Mouse (Mus musculus) intestine, embryonic 14.5 days (tissue): ENCODE data around the gene Sdc1. TPM values are rescaled to one million over a fixed set of nuclear protein-coding genes. Genes with fewer than 3 reads are reported as not detected.

Source experiments
- ATAC-seq: fragments of 200-750 bp; cut with Nextera tagmentation; replicated peaks from 2 replicates; pipeline ENCODE4 v1.8.0; 2017; ENCODE audit warnings: low read depth, moderate number of reproducible peaks, moderate TSS enrichment, moderate library complexity; ENCODE audit not compliant: low FRiP score, low TSS enrichment
- DNase-seq: peaks from one replicate; pipeline ENCODE4 v3.0.0-alpha.2; 2018; ENCODE audit warnings: low spot score
- H3K27ac ChIP-seq: fragments of 300-500 bp; sonication (generic); 2 replicates; pipeline ENCODE4 v1.5.1; 2014; ENCODE audit warnings: low read depth, mild to moderate bottlenecking, control low read depth
- H3K27me3 ChIP-seq: fragments of 300-500 bp; sonication (generic); replicated peaks from 2 replicates; pipeline ENCODE4 v1.6.1; 2014; ENCODE audit warnings: low read length, control low read depth; ENCODE audit not compliant: control insufficient read depth, insufficient read depth
- H3K36me3 ChIP-seq: fragments of 300-500 bp; sonication (generic); 2 replicates; pipeline ENCODE4 v1.6.1; 2014; ENCODE audit warnings: low read length, control low read depth; ENCODE audit not compliant: control insufficient read depth, insufficient read depth
- H3K4me1 ChIP-seq: fragments of 300-500 bp; sonication (generic); replicated peaks from 2 replicates; pipeline ENCODE4 v1.6.1; 2014; ENCODE audit warnings: low read length, control low read depth, mixed read lengths; ENCODE audit not compliant: control insufficient read depth, insufficient read depth
- H3K4me2 ChIP-seq: fragments of 300-500 bp; sonication (generic); 2 replicates; pipeline ENCODE4 v1.6.1; 2014; ENCODE audit warnings: low read length
- H3K4me3 ChIP-seq: fragments of 300-500 bp; sonication (generic); 2 replicates; pipeline ENCODE4 v1.5.1; 2014; ENCODE audit warnings: low read depth, low read length, control low read depth, mixed read lengths
- H3K9ac ChIP-seq: fragments of 300-500 bp; sonication (generic); 2 replicates; pipeline ENCODE4 v1.6.1; 2014; ENCODE audit warnings: mild to moderate bottlenecking, low read length
- H3K9me3 ChIP-seq: fragments of 300-500 bp; sonication (generic); 2 replicates; pipeline ENCODE4 v1.6.1; 2016; ENCODE audit warnings: low read length, control low read depth; ENCODE audit not compliant: control insufficient read depth
- WGBS: fragments of 180-500 bp; shearing (Covaris S2); extraction: QIAGEN DNeasy Blood & Tissue Kit; methylation state at CpG from one replicate; pipeline ENCODE4 v1.1.7; 2014; 5-methylcytosine and 5-hydroxymethylcytosine counted together
- polyA plus RNA-seq: library from polyadenylated mRNA; unstranded; fragments of >200 nt; fragmentation: Nextera tagmentation; extraction: Ambion mirVana; gene quantifications from 2 replicates; pipeline ENCODE4 v1.2.1, GENCODE M21; 2014

The Sdc1 gene
- polyA plus RNA-seq, 1 experiment from 2014 or later, result 96.9 TPM

DNA sequence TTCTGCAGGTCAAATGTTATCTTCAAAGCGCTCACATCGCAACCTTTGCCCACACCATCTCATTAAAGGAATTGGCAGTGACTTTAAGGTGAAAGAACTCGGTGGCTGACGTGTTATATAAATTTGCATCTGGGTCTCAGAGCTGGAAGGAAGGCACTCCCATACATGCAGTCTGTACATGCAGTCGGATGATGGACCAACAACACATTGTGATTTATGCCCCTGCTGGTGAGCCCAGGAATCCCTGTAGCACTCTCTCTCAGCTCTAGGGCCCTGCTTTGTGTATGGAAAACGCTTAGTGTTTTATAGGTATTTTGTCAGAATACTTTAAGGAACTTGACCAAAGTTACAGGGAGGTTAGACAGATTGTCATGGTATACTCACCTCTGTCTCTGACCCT lies 10.6 kb upstream of the Sdc1 start:
- no peak overlapping the region for H3K4me2 ChIP-seq
- no peak overlapping the region for H3K4me3 ChIP-seq
- H3K27me3 ChIP-seq, result no peaks in the 10 kb centered on the region
- H3K36me3 ChIP-seq, result peaks cover 4% of the 10 kb centered on the region; the same call in 1 of the 2 replicates
- peak; percentile 50 for DNase-seq
- H3K27ac ChIP-seq, result no peak overlapping the region
- H3K4me1 ChIP-seq, result no peaks in the 10 kb centered on the region
- no peak for ATAC-seq
- 72% methylated on average over 6 of the region's 6 CpGs for WGBS
- H3K9me3 ChIP-seq, result peaks cover 5% of the 10 kb centered on the region; the same call in 1 of the 2 replicates
- H3K9ac ChIP-seq, result no peak overlapping the region

DNA sequence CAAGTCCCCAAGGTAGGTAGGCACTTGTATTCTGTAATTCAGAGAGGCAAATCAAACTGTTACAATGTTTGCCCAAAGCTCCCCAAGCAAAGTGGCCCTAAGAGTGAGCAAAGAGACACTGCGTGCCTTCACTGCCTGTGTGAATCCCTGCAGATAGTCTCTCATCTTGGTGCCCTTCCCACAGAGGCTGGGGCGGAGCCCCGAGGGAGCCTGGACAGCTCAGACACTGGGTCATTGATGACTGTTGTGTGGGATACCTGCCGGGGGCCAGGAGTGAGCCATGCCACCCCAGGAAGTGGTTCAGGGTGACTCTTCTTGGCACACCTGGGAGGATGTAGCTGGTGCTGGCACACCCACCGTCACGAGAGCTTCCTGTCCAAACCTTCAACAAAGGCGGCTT lies 10.1 kb upstream of the Sdc1 start:
- H3K27me3 ChIP-seq, result no peaks in the 10 kb centered on the region
- peaks cover 5% of the 10 kb centered on the region; the same call in 1 of the 2 replicates for H3K9me3 ChIP-seq
- H3K4me1 ChIP-seq, result no peaks in the 10 kb centered on the region
- 70% methylated on average over 7 of the region's 7 CpGs for WGBS
- H3K27ac ChIP-seq, result no peak overlapping the region
- ATAC-seq (no peak), DNase-seq (peak; percentile 47)
- H3K4me3 ChIP-seq, result no peak overlapping the region
- peaks cover 2% of the 10 kb centered on the region; the same call in 1 of the 2 replicates for H3K36me3 ChIP-seq
- no peak overlapping the region for H3K4me2 ChIP-seq
- no peak overlapping the region for H3K9ac ChIP-seq

DNA sequence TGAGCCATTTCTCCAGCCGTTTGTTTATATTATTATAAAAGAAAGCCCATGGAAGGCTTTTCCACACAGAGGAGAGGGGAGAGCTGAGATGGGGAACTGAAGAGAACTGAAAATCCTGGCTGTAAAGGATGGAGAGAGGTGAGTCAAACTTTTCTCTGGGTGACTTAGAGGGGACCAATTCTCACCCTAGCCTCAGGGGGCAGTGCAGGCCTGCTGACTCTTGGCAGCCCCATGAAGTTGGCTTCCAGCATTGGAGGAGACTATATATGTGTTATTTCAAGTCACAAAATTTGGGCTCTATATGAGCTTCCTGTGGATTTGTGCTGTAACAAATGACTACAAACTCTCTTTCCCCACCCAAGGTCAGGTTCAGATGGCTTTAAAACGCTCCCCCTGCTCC lies 8.5 kb upstream of the Sdc1 start:
- ATAC-seq (no peak), DNase-seq (peak; percentile 48)

GRCm38 (mm10) chr12:8764221-8764930 lies 6.7 kb upstream of the Sdc1 start:
- WGBS, result 76% methylated on average over 15 of the region's 15 CpGs
- no peak overlapping the region for H3K4me2 ChIP-seq
- DNase-seq (peak; percentile 35), ATAC-seq (no peak)
- no peaks in the 10 kb centered on the region for H3K36me3 ChIP-seq
- H3K4me3 ChIP-seq, result no peak overlapping the region
- no peaks in the 10 kb centered on the region for H3K9me3 ChIP-seq
- H3K27me3 ChIP-seq, result no peaks in the 10 kb centered on the region
- no peaks in the 10 kb centered on the region for H3K4me1 ChIP-seq
- H3K9ac ChIP-seq, result no peak overlapping the region
- H3K27ac ChIP-seq, result no peak overlapping the region

More for the DNA sequence above, 8.5 kb upstream of the Sdc1 start:
- Histone ChIP-seq H3K27me3 (no peaks in the 10 kb centered on the region), H3K36me3 (no peaks in the 10 kb centered on the region), H3K27ac (no peak overlapping the region), H3K9me3 (peaks cover 4% of the 10 kb centered on the region; the same call in 1 of the 2 replicates), H3K4me2 (no peak overlapping the region), H3K4me1 (no peaks in the 10 kb centered on the region), H3K9ac (no peak overlapping the region), H3K4me3 (no peak overlapping the region)
- 76% methylated on average over 2 of the region's 2 CpGs for WGBS

GRCm38 (mm10) chr12:8771844-8772380 lies 789 bp downstream of the Sdc1 start:
- Histone ChIP-seq H3K4me2 (peak overlapping the region; percentile 55), H3K9ac (peak overlapping the region; percentile 91), H3K4me3 (peak overlapping the region; percentile 95), H3K36me3 (no peaks in the 10 kb centered on the region), H3K27ac (peak overlapping the region; percentile 87), H3K9me3 (no peaks in the 10 kb centered on the region), H3K27me3 (no peaks in the 10 kb centered on the region), H3K4me1 (peaks cover 13% of the 10 kb centered on the region)
- DNase-seq (peak; percentile 89), ATAC-seq (peak; percentile 14)
- WGBS, result under 1% methylated on average over 37 of the region's 37 CpGs

DNA sequence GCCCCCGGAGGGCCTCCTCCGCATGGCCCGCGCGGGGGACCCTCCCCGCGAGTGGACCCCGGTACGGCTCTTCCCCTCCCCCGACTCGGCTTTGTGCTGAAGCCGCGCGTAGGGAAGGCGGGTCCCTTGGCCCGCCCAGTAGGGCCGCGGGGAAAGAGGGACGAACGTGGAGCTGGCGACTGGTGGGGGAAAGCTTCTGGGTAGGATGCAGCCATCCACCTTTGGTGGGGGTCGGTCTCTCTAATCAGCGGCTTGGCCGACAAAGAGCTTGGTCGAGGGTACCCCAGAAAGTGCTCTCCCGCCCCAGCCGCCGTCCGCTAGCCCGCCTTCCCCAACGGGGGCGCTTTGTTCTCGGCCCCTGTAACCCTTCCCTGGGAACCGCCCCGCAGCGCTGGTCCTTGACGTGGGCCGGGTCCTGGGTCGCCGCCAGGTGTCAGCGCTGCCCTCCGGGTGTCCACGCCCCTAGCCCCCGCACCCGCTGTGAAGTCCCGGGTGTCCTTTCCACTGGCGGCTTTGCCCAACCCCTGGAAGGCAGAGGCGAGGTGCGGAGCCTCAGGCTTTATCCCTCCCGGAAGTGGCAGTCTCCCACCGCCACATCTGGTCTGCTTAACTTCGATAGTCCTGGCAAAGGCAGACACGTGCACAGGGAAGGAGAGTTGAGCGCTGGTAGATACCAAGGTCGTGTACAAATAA lies 1.5 kb downstream of the Sdc1 start:
- ATAC-seq (peak; percentile 42), DNase-seq (peak; percentile 86)
- under 1% methylated on average over 53 of the region's 55 CpGs for WGBS
- Histone ChIP-seq H3K9me3 (no peaks in the 10 kb centered on the region), H3K4me2 (peak overlapping the region; percentile 55), H3K9ac (peak overlapping the region; percentile 91), H3K4me3 (peak overlapping the region; percentile 95), H3K27ac (peak overlapping the region; percentile 87), H3K27me3 (no peaks in the 10 kb centered on the region), H3K36me3 (no peaks in the 10 kb centered on the region), H3K4me1 (peaks cover 13% of the 10 kb centered on the region)

- Histone ChIP-seq H3K4me1 (peaks cover 13% of the 10 kb centered on the region), H3K36me3 (no peaks in the 10 kb centered on the region), H3K4me2 (peak overlapping the region; percentile 55), H3K27ac (no peak overlapping the region), H3K27me3 (no peaks in the 10 kb centered on the region), H3K9me3 (no peaks in the 10 kb centered on the region), H3K4me3 (peak overlapping the region; percentile 95), H3K9ac (peak overlapping the region; percentile 91; the same call in 1 of the 2 replicates)
- whole genome bisulfite sequencing, result 23% methylated on average over 6 of the region's 6 CpGs
- peak; percentile 60 for DNase-seq
- ATAC-seq, result no peak
These were observed 2.2 kb downstream of the Sdc1 start for GRCm38 (mm10) chr12:8773336-8773735.

DNA sequence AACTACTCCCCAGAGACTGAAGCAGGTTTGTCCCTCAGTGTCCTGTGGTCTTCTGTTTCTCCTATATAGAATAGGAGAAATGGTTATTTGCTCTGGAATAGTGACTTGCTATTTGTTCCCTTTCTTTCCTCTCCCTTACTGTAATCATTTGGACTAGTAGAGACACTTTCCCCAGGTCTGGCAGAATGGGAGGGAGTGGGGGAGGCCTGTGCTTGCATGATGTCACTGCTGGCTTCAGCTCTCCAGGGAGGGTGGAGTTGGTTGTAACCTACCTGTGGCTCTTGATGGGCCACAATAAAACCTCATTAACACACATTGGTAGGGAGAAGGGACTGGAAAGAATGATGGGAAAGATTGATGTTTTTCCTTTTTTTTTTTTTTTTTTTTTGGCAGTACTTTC lies 3.1 kb downstream of the Sdc1 start:
- no peaks in the 10 kb centered on the region for H3K9me3 ChIP-seq
- ATAC-seq (no peak), DNase-seq (no peak)
- H3K9ac ChIP-seq, result no peak overlapping the region
- no peaks in the 10 kb centered on the region for H3K36me3 ChIP-seq
- H3K4me2 ChIP-seq, result no peak overlapping the region; the same call in 1 of the 2 replicates
- H3K27ac ChIP-seq, result no peak overlapping the region
- no peak overlapping the region for H3K4me3 ChIP-seq
- H3K4me1 ChIP-seq, result peaks cover 13% of the 10 kb centered on the region
- no peaks in the 10 kb centered on the region for H3K27me3 ChIP-seq
